In the genomic region with DNA sequence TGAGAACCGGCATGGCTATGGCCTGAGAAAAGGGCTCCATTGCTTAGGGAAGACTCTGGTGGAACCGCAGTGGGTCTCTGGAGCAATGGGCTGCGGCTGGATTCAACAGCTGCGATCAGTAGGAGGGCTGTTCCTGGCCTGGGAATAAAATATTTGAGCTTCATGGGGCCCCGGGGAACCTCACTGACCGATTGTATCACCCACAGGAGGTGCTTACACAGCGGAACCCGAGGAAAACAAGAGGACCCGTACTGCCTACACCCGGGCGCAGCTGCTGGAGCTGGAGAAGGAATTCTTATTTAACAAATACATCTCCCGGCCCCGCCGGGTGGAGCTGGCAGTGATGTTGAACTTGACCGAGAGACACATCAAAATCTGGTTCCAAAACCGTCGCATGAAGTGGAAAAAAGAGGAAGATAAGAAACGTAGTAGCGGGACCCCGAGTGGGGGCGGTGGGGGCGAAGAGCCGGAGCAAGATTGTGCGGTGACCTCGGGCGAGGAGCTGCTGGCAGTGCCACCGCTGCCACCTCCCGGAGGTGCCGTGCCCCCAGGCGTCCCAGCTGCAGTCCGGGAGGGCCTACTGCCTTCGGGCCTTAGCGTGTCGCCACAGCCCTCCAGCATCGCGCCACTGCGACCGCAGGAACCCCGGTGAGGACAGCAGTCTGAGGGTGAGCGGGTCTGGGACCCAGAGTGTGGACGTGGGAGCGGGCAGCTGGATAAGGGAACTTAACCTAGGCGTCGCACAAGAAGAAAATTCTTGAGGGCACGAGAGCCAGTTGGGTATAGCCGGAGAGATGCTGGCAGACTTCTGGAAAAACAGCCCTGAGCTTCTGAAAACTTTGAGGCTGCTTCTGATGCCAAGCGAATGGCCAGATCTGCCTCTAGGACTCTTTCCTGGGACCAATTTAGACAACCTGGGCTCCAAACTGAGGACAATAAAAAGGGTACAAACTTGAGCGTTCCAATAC, we compare ENCODE assay signal across 17 mouse cellular contexts. TPM values are rescaled to one million over a fixed set of nuclear protein-coding genes. Genes with fewer than 3 reads are reported as not detected.
DNase-seq lines count a peak whose midpoint lies in the region; ATAC-seq and TF ChIP-seq lines count a peak whose summit lies in the region.
"Had no signal": no experiment of that assay in that cellular context is flagged by ENCODE, and none has a peak within 500 bp of the region (broad histone marks: within the 10 kb centered on the region; RNA-seq: fewer than 3 reads in every experiment).

No protein-coding gene starts in this region.

- peaks cover 6% of the 10 kb centered on the region; the same call in 1 of the 2 replicates for H3K4me1 ChIP-seq in hindbrain, embryonic 11.5 days (replicated peaks; ENCODE audit: control insufficient read depth, insufficient read depth, low read length)
- H3K4me1 ChIP-seq in hindbrain, embryonic 14.5 days (replicated peaks; ENCODE audit: control insufficient read depth, insufficient read depth, low read length), result no peaks in the 10 kb centered on the region
- peaks cover 51% of the 10 kb centered on the region for H3K4me1 ChIP-seq in E14TG2a.4 (replicated peaks; ENCODE audit: low read depth, low read length)
- peaks cover 11% of the 10 kb centered on the region for H3K4me1 ChIP-seq in embryonic facial prominence, embryonic 10.5 days

- DNase-seq in hindbrain, embryonic 11.5 days (ENCODE audit: low spot score), result peak; percentile 65
- no peak for DNase-seq in hindbrain, embryonic 14.5 days (ENCODE audit: low spot score)
- DNase-seq in embryonic facial prominence, embryonic 10.5 days (ENCODE audit: low spot score), result peak; percentile 58
- no peak for DNase-seq in adipocyte (ENCODE audit: low spot score)
- no peak for DNase-seq in cerebellum, adult 11-12 months
- no peak for DNase-seq in left cerebral cortex, adult 11 months (ENCODE audit: low spot score)
- DNase-seq: adrenal gland, adult 2 months; cerebellum, postnatal 14 days; kidney, postnatal 36 days; layer of hippocampus, postnatal 36 days; liver, embryonic 13.5 days; lung, postnatal 14 days had no signal

- no peaks in the 10 kb centered on the region for H3K36me3 ChIP-seq in hindbrain, embryonic 11.5 days (ENCODE audit: control insufficient read depth, insufficient read depth, low read length)
- H3K36me3 ChIP-seq in hindbrain, embryonic 14.5 days (replicated peaks; ENCODE audit: control insufficient read depth, insufficient read depth), result no peaks in the 10 kb centered on the region
- H3K36me3 ChIP-seq in E14TG2a.4 (ENCODE audit: insufficient read depth, low read length) (no peaks in the 10 kb centered on the region), myocyte (ENCODE audit: control insufficient read depth, insufficient read depth) (no peaks in the 10 kb centered on the region)
- no peaks in the 10 kb centered on the region for H3K36me3 ChIP-seq in embryonic facial prominence, embryonic 10.5 days (replicated peaks)
- H3K36me3 ChIP-seq: heart, embryonic 15.5 days; liver, embryonic 13.5 days had no signal

- H3K4me3 ChIP-seq in hindbrain, embryonic 11.5 days (ENCODE audit: low read depth, low read length), result no peak overlapping the region
- no peak overlapping the region for H3K4me3 ChIP-seq in hindbrain, embryonic 14.5 days (replicated peaks; ENCODE audit: low read length)
- H3K4me3 ChIP-seq in E14TG2a.4 (replicated peaks; ENCODE audit: low read length) (peak overlapping the region; percentile 29; the same call in 1 of the 2 replicates), myocyte (no peak overlapping the region)
- no peak overlapping the region for H3K4me3 ChIP-seq in embryonic facial prominence, embryonic 10.5 days
- H3K4me3 ChIP-seq: heart, embryonic 15.5 days; liver, embryonic 13.5 days had no signal

- no peak overlapping the region for H3K27ac ChIP-seq in hindbrain, embryonic 11.5 days (ENCODE audit: low read depth, low read length)
- no peak overlapping the region for H3K27ac ChIP-seq in hindbrain, embryonic 14.5 days
- H3K27ac ChIP-seq in embryonic facial prominence, embryonic 10.5 days (replicated peaks), result no peak overlapping the region
- H3K27ac ChIP-seq: heart, embryonic 15.5 days; liver, embryonic 13.5 days had no signal

- TF ChIP-seq POLR2A in myocyte (IDR thresholded peaks at IDR 0.05; ENCODE audit: insufficient read length, low read depth), result no peak

- no peaks in the 10 kb centered on the region for H3K9me3 ChIP-seq in hindbrain, embryonic 11.5 days (ENCODE audit: control insufficient read depth, low read length)
- H3K9me3 ChIP-seq in hindbrain, embryonic 14.5 days (ENCODE audit: control insufficient read depth, low read length), result peaks cover 6% of the 10 kb centered on the region; the same call in 1 of the 2 replicates
- no peaks in the 10 kb centered on the region for H3K9me3 ChIP-seq in E14TG2a.4 (ENCODE audit: low read length)
- H3K9me3 ChIP-seq in embryonic facial prominence, embryonic 10.5 days, result 0 out of 2 replicates have a peak, but pooled peaks cover 2% of the 10 kb centered on the region
- H3K9me3 ChIP-seq: heart, embryonic 15.5 days; liver, embryonic 13.5 days had no signal

- H3K27me3 ChIP-seq in hindbrain, embryonic 11.5 days (ENCODE audit: control insufficient read depth, insufficient read depth, low read length), result peaks cover 92% of the 10 kb centered on the region
- peaks cover 100% of the 10 kb centered on the region for H3K27me3 ChIP-seq in hindbrain, embryonic 14.5 days (ENCODE audit: control insufficient read depth, insufficient read depth, low read length)
- peaks cover 94% of the 10 kb centered on the region for H3K27me3 ChIP-seq in E14TG2a.4 (ENCODE audit: insufficient read depth, low read length)
- H3K27me3 ChIP-seq in embryonic facial prominence, embryonic 10.5 days (replicated peaks; ENCODE audit: low read depth, poor library complexity, severe bottlenecking), result peaks cover 100% of the 10 kb centered on the region
- H3K27me3 ChIP-seq in myocyte (ENCODE audit: control insufficient read depth, insufficient read depth, insufficient read length), result peaks cover 84% of the 10 kb centered on the region

- peak overlapping the region; percentile 33 for H3ac ChIP-seq in myocyte (ENCODE audit: control insufficient read depth, insufficient read length)

- H3K4me2 ChIP-seq in hindbrain, embryonic 11.5 days (replicated peaks; ENCODE audit: low read depth, low read length), result no peak overlapping the region
- H3K4me2 ChIP-seq in hindbrain, embryonic 14.5 days (replicated peaks), result no peak overlapping the region
- peak overlapping the region; percentile 38 for H3K4me2 ChIP-seq in myocyte (ENCODE audit: low read depth)
- H3K4me2 ChIP-seq: heart, embryonic 15.5 days; liver, embryonic 13.5 days had no signal

- no peak for ATAC-seq in hindbrain, embryonic 11.5 days (ENCODE audit: low FRiP score)
- ATAC-seq in hindbrain, embryonic 14.5 days (ENCODE audit: low FRiP score), result no peak

- H3K79me2 ChIP-seq in myocyte (ENCODE audit: control insufficient read depth, insufficient read depth), result no peaks in the 10 kb centered on the region

- no peak overlapping the region for H3K9ac ChIP-seq in hindbrain, embryonic 11.5 days (ENCODE audit: low read depth, low read length)
- H3K9ac ChIP-seq in hindbrain, embryonic 14.5 days, result no peak overlapping the region
- H3K9ac ChIP-seq: heart, embryonic 15.5 days; liver, embryonic 13.5 days had no signal

- WGBS in hindbrain, embryonic 11.5 days, result 1% methylated on average over 48 of the region's 48 CpGs
- WGBS in hindbrain, embryonic 14.5 days, result 2% methylated on average over 48 of the region's 48 CpGs
- WGBS in embryonic facial prominence, embryonic 10.5 days, result 1% methylated on average over 48 of the region's 48 CpGs

- no peak for TF ChIP-seq CTCF in E14TG2a.4 (conservative IDR thresholded peaks at IDR 0.05; ENCODE audit: low read length)

TF ChIP-seq in myocyte, 11 proteins besides CTCF, POLR2A, EP300 and RAD21:
- no peak for TF ChIP-seq SRF (IDR thresholded peaks at IDR 0.05; ENCODE audit: control insufficient read depth, insufficient read length, low read depth)
- no peak for TF ChIP-seq POLR2AphosphoS2 (IDR thresholded peaks at IDR 0.05; ENCODE audit: insufficient read length, low read depth)
- TF ChIP-seq MYOD1 (IDR thresholded peaks at IDR 0.05; ENCODE audit: control insufficient read depth in 1 of 3, insufficient read length in 2 of 3, low read depth in 2 of 3), result peak in 2 of 3 experiments; percentile 31 to 54
- TF ChIP-seq MYOG (IDR thresholded peaks at IDR 0.05; ENCODE audit: control insufficient read depth in 1 of 3, insufficient read depth in 1 of 3, insufficient read length in 2 of 3, low read depth in 2 of 3), result peak in 1 of 3 experiments; percentile 28

RNA-seq across cellular contexts. Expression of a gene that starts 4.7 kb away (rescaled TPM):
- not detected in 2 replicates for polyA plus RNA-seq in hindbrain, embryonic 11.5 days (2014; fragmentation: Nextera tagmentation; extraction: Ambion mirVana)
- not detected in 2 replicates for polyA plus RNA-seq in hindbrain, embryonic 14.5 days (2014; fragmentation: Nextera tagmentation; extraction: Ambion mirVana)
- polyA plus RNA-seq in embryonic facial prominence, embryonic 10.5 days (2016; fragmentation: Nextera tagmentation; extraction: Ambion mirVana), result not detected in 2 replicates
- not detected for polyA plus RNA-seq in myocyte (2012; fragmentation: generic; extraction: Trizol)
- polyA plus RNA-seq: adrenal gland, adult 2 months; heart, embryonic 15.5 days; liver, embryonic 13.5 days; spleen, adult 2 months; thymus, postnatal 0 days had no signal

RNA-seq across cellular contexts. Expression of a gene that starts 32.6 kb away (rescaled TPM):
- not detected in 2 replicates for polyA plus RNA-seq in hindbrain, embryonic 11.5 days (2014; fragmentation: Nextera tagmentation; extraction: Ambion mirVana)
- polyA plus RNA-seq in hindbrain, embryonic 14.5 days (2014; fragmentation: Nextera tagmentation; extraction: Ambion mirVana), result not detected in 2 replicates
- not detected in 2 replicates for polyA plus RNA-seq in embryonic facial prominence, embryonic 10.5 days (2016; fragmentation: Nextera tagmentation; extraction: Ambion mirVana)
- not detected for polyA plus RNA-seq in myocyte (2012; fragmentation: generic; extraction: Trizol)
- polyA plus RNA-seq: adrenal gland, adult 2 months; heart, embryonic 15.5 days; liver, embryonic 13.5 days; spleen, adult 2 months had no signal

RNA-seq across cellular contexts. Expression of a gene that starts 47.8 kb away (rescaled TPM):
- polyA plus RNA-seq in hindbrain, embryonic 11.5 days (2014; fragmentation: Nextera tagmentation; extraction: Ambion mirVana), result not detected in 2 replicates
- polyA plus RNA-seq in hindbrain, embryonic 14.5 days (2014; fragmentation: Nextera tagmentation; extraction: Ambion mirVana), result not detected in 2 replicates
- not detected in 2 replicates for polyA plus RNA-seq in embryonic facial prominence, embryonic 10.5 days (2016; fragmentation: Nextera tagmentation; extraction: Ambion mirVana)
- polyA plus RNA-seq in myocyte (2012; fragmentation: generic; extraction: Trizol), result not detected
- polyA plus RNA-seq: heart, embryonic 15.5 days; spleen, adult 2 months; thymus, postnatal 0 days had no signal

Comparison
In these comparisons a context has a peak if more than half of its experiments do, and no peak if none do; other contexts are left out.
1. DNase-seq: peak in hindbrain, embryonic 11.5 days (single experiment) and embryonic facial prominence, embryonic 10.5 days (single experiment); none in hindbrain, embryonic 14.5 days (single experiment), adipocyte (single experiment), cerebellum, adult 11-12 months (single experiment) and left cerebral cortex, adult 11 months (single experiment).